23 mouse cellular contexts compared by ENCODE assay signal in genomic region chr11:118507095-118507494, GRCm38 (mm10). TPM values are rescaled to one million over a fixed set of nuclear protein-coding genes. Genes with fewer than 3 reads are reported as not detected.
DNase-seq lines count a peak whose midpoint lies in the region; ATAC-seq lines count a peak whose summit lies in the region.
"Had no signal": no experiment of that assay in that cellular context is flagged by ENCODE, and none has a peak within 500 bp of the region (broad histone marks: within the 10 kb centered on the region; RNA-seq: fewer than 3 reads in every experiment).

No protein-coding gene starts in this region.

- H3K4me3 ChIP-seq in midbrain, embryonic 16.5 days (ENCODE audit: low read depth, low read length): no peak overlapping the region
- no peak overlapping the region for H3K4me3 ChIP-seq in midbrain, embryonic 14.5 days (replicated peaks; ENCODE audit: low read depth, low read length)
- H3K4me3 ChIP-seq: embryonic facial prominence, embryonic 10.5 days; embryonic facial prominence, embryonic 13.5 days; erythroblast, embryonic 14.5 days; forebrain, embryonic 12.5 days; heart, adult 2 months; heart, embryonic 10.5 days; heart, embryonic 13.5 days had no signal

- H3K36me3 ChIP-seq in midbrain, embryonic 16.5 days (ENCODE audit: control insufficient read depth, insufficient read depth, low read length): no peaks in the 10 kb centered on the region; the same call in 1 of the 2 replicates
- H3K36me3 ChIP-seq in midbrain, embryonic 14.5 days (ENCODE audit: control insufficient read depth, insufficient read depth, low read length): no peaks in the 10 kb centered on the region
- H3K36me3 ChIP-seq: embryonic facial prominence, embryonic 10.5 days; embryonic facial prominence, embryonic 13.5 days; forebrain, embryonic 12.5 days; heart, embryonic 10.5 days; heart, embryonic 13.5 days had no signal

- intact Hi-C loops in left cerebral cortex, postnatal 14 days (cut with DNase I): loop anchor here (5.0 kb wide), 1 partner anchor 235 kb away; no protein-coding TSS in a partner anchor

- peak; percentile 30; the same call in 1 of the 2 replicates for ATAC-seq in midbrain, embryonic 16.5 days
- ATAC-seq in midbrain, embryonic 14.5 days (ENCODE audit: low FRiP score, low TSS enrichment): no peak
- ATAC-seq: activated CD4-positive, CD25-positive, alpha-beta regulatory T cell, adult 4 months; inflammation-experienced regulatory T-cells, adult 6 months; intestine, embryonic 16.5 days had no signal

- H3K4me1 ChIP-seq in midbrain, embryonic 16.5 days (ENCODE audit: control insufficient read depth, insufficient read depth, low read length): peaks cover 3% of the 10 kb centered on the region; the same call in 1 of the 2 replicates
- H3K4me1 ChIP-seq in midbrain, embryonic 14.5 days (ENCODE audit: control insufficient read depth, insufficient read depth, low read length): peaks cover 1% of the 10 kb centered on the region

- H3K4me2 ChIP-seq in midbrain, embryonic 16.5 days (ENCODE audit: low read length): no peak overlapping the region
- no peak overlapping the region for H3K4me2 ChIP-seq in midbrain, embryonic 14.5 days (ENCODE audit: low read length)
- H3K4me2 ChIP-seq: embryonic facial prominence, embryonic 13.5 days; forebrain, embryonic 12.5 days; heart, embryonic 13.5 days; hindbrain, embryonic 14.5 days had no signal

- H3K9me3 ChIP-seq in midbrain, embryonic 16.5 days (replicated peaks; ENCODE audit: control insufficient read depth, low read length, poor library complexity, severe bottlenecking): no peaks in the 10 kb centered on the region
- no peaks in the 10 kb centered on the region for H3K9me3 ChIP-seq in midbrain, embryonic 14.5 days (ENCODE audit: control insufficient read depth, low read length)
- H3K9me3 ChIP-seq: embryonic facial prominence, embryonic 10.5 days; embryonic facial prominence, embryonic 13.5 days; forebrain, embryonic 12.5 days; heart, embryonic 10.5 days; heart, embryonic 13.5 days had no signal

- peak; percentile 71 for DNase-seq in cerebellum, adult 11-12 months
- no peak for DNase-seq in cerebellum, adult 11 months
- no peak for DNase-seq in midbrain, embryonic 14.5 days
- DNase-seq in cerebellum, postnatal 10 days: peak; percentile 55 to 66
- DNase-seq in cerebellum, postnatal 36 days: peak; percentile 53 to 56
- no peak for DNase-seq in left cerebral cortex, postnatal 14 days (ENCODE audit: low spot score in 2 of 2)
- no peak for DNase-seq in embryo, embryonic 10 days (ENCODE audit: low spot score)
- DNase-seq: adrenal gland, adult 8-10 months; embryo, embryonic 11 days; gastrocnemius, postnatal 10 days had no signal

- no peak overlapping the region for H3K27ac ChIP-seq in midbrain, embryonic 16.5 days (ENCODE audit: low read length)
- H3K27ac ChIP-seq in midbrain, embryonic 14.5 days (replicated peaks; ENCODE audit: low read depth, low read length): no peak overlapping the region
- H3K27ac ChIP-seq: embryonic facial prominence, embryonic 10.5 days; embryonic facial prominence, embryonic 13.5 days; forebrain, embryonic 12.5 days; heart, adult 2 months; heart, embryonic 10.5 days; heart, embryonic 13.5 days; hindbrain, embryonic 14.5 days; hindbrain, postnatal 0 days had no signal

- H3K27me3 ChIP-seq in midbrain, embryonic 16.5 days (ENCODE audit: control insufficient read depth, insufficient read depth, low read depth, low read length): peaks cover 3% of the 10 kb centered on the region; the same call in 1 of the 2 replicates
- H3K27me3 ChIP-seq in midbrain, embryonic 14.5 days (ENCODE audit: control insufficient read depth, insufficient read depth, low read length): no peaks in the 10 kb centered on the region

- 91% methylated on average over 6 of the region's 6 CpGs for WGBS in midbrain, embryonic 16.5 days
- WGBS in midbrain, embryonic 14.5 days: 91% methylated on average over 6 of the region's 6 CpGs

- H3K9ac ChIP-seq in midbrain, embryonic 16.5 days (ENCODE audit: low read depth, low read length): no peak overlapping the region
- H3K9ac ChIP-seq in midbrain, embryonic 14.5 days (replicated peaks; ENCODE audit: low read length): no peak overlapping the region
- H3K9ac ChIP-seq: embryonic facial prominence, embryonic 13.5 days; forebrain, embryonic 12.5 days; heart, embryonic 13.5 days; hindbrain, embryonic 14.5 days had no signal

RNA-seq across cellular contexts. Expression of gene Engase, which starts 30.5 kb away (rescaled TPM):
- 5.5 and 5.9 TPM in 2 replicates for polyA plus RNA-seq in midbrain, embryonic 16.5 days (2015; fragmentation: Nextera tagmentation; extraction: Ambion mirVana)
- 2.6 and 4.2 TPM in 2 replicates for polyA plus RNA-seq in midbrain, embryonic 14.5 days (2014; fragmentation: Nextera tagmentation; extraction: Ambion mirVana)
- 10 to 100 TPM; 13.3 to 13.6 TPM for total RNA-seq in left cerebral cortex, postnatal 14 days (2021)

Comparison
In these comparisons a context has a peak if more than half of its experiments do, and no peak if none do; other contexts are left out.
1. DNase-seq: peak in cerebellum, adult 11-12 months (single experiment), cerebellum, postnatal 10 days (2 of 2) and cerebellum, postnatal 36 days (2 of 2); none in cerebellum, adult 11 months (single experiment), midbrain, embryonic 14.5 days (single experiment), left cerebral cortex, postnatal 14 days (0 of 2) and embryo, embryonic 10 days (single experiment).